Mouse (Mus musculus) induced T-regulatory cell, adult 2 months (primary cell): ENCODE measurements around the gene Efna1.

Source experiments
- DNase-seq: peaks from one replicate; pipeline ENCODE4 v3.0.0-alpha.2; 2012; ENCODE audit warnings: low read depth

Gene Efna1

DNA sequence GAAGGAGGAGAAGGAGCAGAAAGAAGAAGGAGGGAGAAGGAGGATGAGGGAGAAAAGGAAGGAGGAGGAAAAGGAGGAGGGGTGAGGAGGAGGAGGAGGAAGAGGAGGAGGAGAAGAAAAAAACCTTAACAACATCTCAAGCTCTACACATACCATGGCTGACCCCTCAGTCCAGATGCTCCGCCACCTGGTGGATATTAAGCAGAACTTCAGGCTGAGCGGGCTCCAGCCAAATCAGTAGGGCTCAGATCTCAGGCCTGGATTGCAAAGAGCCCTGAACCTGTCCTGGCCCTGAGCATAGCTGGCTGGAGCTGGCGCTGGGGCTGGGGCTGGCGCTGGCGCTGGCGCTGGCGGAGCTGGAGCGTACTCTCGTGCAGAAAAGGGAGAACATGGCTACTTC lies 27.1 kb upstream of the Efna1 start:
- DNase-seq, result peak; percentile 83

- no peak for DNase-seq
These were observed 24.8 kb upstream of the Efna1 start for GRCm38 (mm10) chr3:89305551-89306325.

DNA sequence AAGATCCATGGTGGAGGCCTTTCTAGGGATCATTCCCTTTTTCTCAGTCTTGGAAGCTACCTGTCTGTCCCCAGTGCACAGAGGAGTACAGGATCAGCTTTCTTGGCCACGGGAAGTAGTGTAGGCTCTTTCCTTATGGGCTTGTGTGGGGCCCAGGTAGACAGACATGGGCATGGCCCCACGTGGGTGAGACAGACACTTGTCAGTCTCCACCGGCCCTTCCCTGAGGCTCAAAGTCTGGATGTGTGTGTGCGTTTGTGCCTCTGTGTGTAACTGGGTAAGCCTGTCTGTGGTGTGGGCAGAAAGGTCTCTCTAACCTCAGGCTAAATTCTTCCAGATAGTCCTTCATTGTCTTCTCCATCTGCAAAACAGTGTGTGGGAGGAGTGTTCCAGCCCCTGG lies 24.2 kb upstream of the Efna1 start:
- no peak for DNase-seq

DNA sequence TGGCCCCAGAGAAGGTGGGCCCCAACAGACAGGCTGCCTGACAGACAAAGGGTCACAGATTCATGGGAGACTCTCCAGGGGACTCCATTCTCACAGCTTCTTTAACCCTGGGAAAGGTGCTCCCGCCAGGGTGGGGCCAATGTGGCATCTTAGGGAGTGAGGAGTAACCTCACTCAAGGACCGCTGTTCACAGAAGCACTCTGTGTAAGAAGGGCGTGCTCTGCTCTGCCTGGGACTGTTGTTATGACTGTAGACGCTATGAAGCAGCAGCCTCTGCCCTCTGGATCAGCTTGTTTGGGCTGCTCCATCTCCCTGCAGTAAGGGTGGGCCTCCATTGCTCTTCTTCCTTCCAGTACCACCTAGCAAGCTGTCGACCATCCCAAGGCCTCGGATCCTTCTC lies 23.5 kb upstream of the Efna1 start:
- DNase-seq, result no peak

- DNase-seq, result no peak
These were observed 19.6 kb upstream of the Efna1 start for GRCm38 (mm10) chr3:89300514-89300913.

DNA sequence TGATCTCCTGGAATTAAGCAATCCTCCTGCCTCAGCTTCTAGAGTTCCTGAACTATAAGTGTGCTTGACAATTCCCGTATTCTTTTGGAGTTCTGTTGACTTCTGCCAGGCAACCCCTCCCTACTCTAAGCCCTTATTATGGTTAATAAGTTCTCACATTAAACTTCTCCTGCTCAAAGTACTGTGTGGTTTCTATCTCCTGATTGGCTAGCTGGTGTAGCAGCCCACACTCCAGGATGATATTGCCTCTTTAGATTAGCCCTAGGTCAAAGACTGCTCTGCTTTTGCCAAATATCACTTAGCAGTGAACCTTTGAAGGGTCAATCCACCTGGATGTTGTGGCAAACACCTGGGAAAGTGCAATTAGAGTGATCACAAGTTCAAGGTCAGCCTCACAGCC lies 19.1 kb upstream of the Efna1 start:
- no peak for DNase-seq

GRCm38 (mm10) chr3:89299499-89299898 lies 18.6 kb upstream of the Efna1 start:
- DNase-seq, result peak; percentile 68

- DNase-seq, result no peak
These were observed 18.0 kb upstream of the Efna1 start for GRCm38 (mm10) chr3:89298908-89299307.

- DNase-seq, result no peak
These were observed 15.9 kb upstream of the Efna1 start for GRCm38 (mm10) chr3:89296761-89297396.

GRCm38 (mm10) chr3:89295685-89296230 lies 14.8 kb upstream of the Efna1 start:
- no peak for DNase-seq

GRCm38 (mm10) chr3:89294195-89294594 lies 13.3 kb upstream of the Efna1 start:
- no peak for DNase-seq

- DNase-seq, result no peak
These were observed 12.4 kb upstream of the Efna1 start for GRCm38 (mm10) chr3:89293247-89293918.

GRCm38 (mm10) chr3:89292303-89292702 lies 11.4 kb upstream of the Efna1 start:
- no peak for DNase-seq

- no peak for DNase-seq
These were observed 10.9 kb upstream of the Efna1 start for GRCm38 (mm10) chr3:89291874-89292273.

- DNase-seq, result no peak
These were observed 7.6 kb upstream of the Efna1 start for GRCm38 (mm10) chr3:89288503-89288928.

DNA sequence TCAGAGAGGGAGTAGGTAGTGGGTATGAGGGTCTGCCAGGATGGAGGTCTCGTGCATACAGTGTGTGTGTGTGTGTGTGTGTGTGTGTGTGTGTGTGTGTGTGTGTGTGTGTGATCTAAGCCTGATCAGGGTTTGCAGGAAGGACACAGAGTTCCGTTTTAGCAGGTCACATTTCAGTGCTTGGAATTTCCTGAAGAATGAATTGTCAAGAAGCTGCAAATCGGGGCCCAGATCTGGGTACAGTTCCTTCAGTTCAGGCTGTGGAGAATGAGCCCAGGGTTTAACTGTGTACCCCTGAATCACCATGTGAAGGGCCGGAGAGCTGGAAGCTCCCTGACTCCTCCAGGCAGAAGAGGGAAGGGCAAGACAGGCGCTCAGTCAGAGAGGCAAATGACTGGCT lies 6.3 kb upstream of the Efna1 start:
- no peak for DNase-seq

DNA sequence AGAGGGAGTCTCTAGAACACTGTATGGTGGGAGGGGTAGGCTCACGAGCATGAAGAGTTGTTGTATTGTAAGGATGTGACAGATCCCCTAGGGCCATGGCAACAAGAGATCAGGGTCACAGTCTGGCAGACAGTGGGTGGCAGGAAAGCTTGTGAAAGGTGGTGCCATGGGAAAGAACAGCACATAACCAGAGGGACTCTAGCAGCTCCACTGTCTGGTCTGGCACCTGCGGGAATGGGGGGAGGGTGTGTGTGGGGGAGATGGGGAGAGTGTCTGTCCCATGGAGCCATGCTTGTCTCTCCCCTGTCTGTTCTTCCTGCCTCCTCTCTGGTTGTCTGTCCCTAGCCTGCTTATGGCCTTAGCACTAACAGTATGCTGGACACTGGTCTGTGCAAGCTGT lies 4.6 kb upstream of the Efna1 start:
- DNase-seq, result no peak

- no peak for DNase-seq
These were observed 3.3 kb upstream of the Efna1 start for GRCm38 (mm10) chr3:89284261-89284660.

- DNase-seq, result no peak
These were observed 1.3 kb upstream of the Efna1 start for GRCm38 (mm10) chr3:89282291-89282643.

- DNase-seq, result peak; percentile 93
These were observed 793 bp upstream of the Efna1 start for GRCm38 (mm10) chr3:89281579-89282290.

DNA sequence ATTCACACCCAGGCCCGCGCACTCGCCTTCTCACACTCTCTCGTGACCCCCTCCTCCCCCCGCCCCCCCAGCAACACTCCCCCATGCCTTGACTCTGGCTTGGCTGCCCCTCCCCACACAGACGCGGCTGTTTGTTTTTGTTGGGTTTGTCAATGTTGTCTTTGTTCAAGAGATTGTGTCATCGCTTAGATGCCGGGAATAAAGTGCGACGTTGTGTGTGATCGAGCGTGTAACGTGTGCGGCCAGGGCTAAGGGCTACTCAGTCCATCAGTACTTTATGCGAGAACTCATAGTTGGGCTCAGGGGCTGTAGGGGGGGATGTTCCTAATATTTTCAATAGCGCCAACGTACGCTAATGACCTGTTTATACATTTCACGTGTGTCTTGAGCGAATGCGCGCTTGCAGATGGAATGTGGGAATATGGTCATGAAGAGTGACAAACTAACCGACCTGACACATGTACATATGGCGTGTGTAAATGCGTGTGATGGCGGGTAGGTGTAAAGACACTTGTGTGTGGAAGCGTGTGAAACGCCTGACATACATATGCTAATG lies 814 bp downstream of the Efna1 start:
- peak; percentile 47 for DNase-seq
